Mouse (Mus musculus) B cell, adult 67 days (primary cell): Measurements from ENCODE around the gene Dop1a. TPM values are rescaled to one million over a fixed set of nuclear protein-coding genes. Genes with fewer than 3 reads are reported as not detected.

Experiments
- total RNA-seq, 2 experiments: library from RNA; stranded (reverse); gene quantifications; 4 replicates each; pipeline ENCODE4 v1.2.4; 2023

The Dop1a gene
- 10 to 100 TPM; 65.3 to 71.3 TPM for total RNA-seq

DNA sequence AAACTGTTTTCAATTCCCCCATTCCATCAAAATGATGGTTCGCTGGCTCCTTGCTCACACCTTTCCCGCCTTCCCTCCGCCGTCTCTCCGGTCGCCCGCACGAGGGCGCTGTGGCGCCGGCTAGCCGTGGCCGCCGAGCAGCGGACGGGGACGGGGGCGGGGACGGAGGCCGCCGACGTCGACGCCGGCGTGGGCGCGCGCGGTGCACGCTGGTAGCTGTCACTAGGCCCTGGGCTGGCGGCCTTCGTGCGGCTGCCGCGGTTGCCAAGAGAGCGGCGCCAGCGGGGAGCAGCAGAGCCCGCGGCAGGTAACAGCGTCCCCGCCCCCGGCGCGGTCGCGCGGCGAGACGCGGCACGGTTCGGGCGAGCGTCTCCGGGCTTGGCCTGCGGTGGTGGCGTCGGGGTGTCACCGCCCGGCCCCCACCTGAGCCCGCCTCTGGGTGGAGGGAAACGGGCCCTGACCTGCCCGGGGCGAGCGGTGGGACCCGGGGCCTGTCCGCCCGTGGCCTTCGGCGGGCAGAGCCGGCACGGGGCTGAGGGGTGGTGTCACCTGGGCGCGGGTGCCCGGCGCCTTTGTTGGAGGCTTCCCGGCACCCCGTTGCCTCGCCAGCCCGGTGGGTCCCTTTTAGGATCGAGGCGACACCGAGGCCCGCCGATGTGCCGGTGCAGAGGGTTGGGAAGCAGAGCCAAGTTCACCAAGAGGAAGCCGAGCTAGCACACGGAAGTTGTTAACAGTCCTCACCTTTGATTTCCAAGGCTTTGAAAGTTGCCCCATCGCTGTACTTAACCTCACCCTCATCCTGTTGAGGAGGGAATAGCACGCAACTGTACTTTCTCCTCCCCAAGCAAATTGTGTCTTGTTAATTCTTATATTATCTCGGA is at the start of gene Dop1a:
Dop1a (plus strand) TSS at position 165 of the 881 bp plus-strand sequence.

DNA sequence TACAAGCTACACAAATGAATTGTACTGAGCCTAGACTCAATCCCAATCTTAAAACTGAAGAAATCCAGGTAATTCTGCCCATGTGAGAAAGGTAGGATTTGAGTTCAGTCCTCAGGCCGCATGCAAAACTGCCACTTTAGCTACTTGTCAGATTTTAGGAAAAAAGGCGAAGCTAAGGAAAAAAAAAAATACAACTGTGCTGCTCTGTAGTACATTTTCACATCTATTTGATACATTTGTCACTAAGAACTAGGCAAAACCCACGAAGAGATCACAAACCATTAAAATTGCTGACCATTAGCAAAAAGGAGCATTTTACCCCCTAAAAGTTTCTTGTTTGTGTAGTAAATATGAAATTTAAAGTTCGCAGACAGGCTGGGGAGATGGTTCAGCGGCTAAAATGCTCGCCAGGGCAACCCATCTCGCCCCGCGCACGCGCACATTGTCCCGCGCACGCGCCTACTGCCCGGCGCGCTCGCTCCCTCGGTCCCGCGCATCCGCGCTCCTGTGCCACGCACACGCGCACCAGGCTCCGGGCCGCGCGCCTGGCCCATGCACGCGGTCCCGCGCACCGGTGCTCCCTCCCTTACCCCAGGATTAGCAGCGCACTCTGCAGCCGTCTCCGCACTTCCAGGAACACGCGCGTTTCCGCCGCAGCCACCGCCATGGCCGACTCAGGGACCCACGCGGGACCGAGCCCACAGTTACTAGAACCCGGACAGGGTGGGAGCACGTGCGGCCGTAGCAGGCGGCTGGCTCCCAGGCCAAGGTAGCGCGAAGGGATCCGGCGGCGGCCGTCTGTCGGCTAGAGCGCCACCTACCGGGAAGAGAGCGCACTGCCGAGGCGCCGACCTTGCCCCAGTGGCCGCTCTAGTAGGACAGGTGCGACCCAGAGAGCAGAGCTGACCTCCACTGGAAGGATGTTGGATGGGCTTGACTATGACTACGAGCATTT is 2.5 kb upstream of the Dop1a start, which contains the start of gene Ube2cbp:
Ube2cbp (minus strand) TSS at position 800 of the 955 bp plus-strand sequence.

DNA sequence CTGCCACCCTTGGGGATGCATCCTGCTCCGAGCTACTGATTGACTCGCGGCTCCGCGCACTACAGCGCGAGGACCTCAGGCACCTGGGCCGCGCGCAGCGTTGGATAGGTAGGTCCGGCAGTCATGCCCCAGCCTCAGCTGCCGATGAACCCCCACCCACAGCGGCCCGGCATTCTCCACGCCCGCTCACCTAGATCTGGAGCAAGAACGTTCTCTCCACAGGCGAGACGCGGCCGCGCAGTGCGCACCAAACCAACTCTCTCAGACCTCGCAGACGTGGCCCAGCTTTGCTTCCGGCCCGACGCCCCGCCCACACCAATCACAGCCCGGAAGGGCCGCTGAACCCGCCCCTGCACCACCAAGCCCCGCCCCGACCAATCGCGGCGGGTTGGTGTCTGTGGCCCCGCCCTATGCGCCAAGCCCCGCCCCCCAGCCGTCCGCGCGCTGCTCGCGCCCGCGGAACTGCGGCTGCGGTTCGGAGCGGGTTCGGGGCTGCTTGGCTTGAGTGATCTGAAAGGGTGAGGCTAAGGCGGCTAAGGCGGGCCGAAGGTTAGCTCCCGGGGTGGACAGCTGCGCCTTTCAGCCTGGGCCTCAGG is 104.7 kb downstream of the Dop1a start, which contains the start of the genes Pgm3 and Rwdd2a:
Pgm3 (minus strand) TSS at position 303 of the 596 bp plus-strand sequence.
Rwdd2a (plus strand) TSS at position 452 of the 596 bp plus-strand sequence.

Other genes with a start within 250 kb of the Dop1a start
- gene Ube2cbp, start 2.2 kb upstream of the Dop1a start, total RNA-seq: 1 to 10 TPM; 2.8 to 3.3 TPM
- 10 to 100 TPM; 13.6 to 18.5 TPM for gene Pgm3, start 104.7 kb downstream of the Dop1a start, total RNA-seq
- gene Rwdd2a, start 104.8 kb downstream of the Dop1a start, total RNA-seq: 1 to 10 TPM; 1.2 TPM
- not detected for gene Me1, start 228.8 kb downstream of the Dop1a start, total RNA-seq